ENCODE assay signal across 24 mouse cellular contexts in the genomic region with DNA sequence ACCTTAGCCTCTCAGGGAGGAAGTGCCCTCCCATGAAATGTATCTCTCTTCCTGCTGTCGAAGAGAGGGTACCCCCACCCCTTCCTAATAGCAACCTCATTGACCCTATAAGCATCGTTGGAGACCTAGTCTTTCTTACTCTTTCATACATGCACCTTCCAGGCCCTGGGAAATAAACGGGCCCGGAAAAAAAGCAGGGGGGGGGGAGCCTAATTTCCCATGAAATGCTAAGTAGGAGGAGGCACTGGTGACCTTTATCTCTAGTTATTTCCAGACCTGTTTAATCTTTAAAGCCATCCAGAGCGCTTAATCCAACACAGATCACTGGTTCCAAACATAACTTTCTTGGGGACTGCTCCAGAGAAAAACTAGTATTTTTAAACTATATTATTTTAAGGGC.
DNase-seq lines count a peak whose midpoint lies in the region; ATAC-seq and TF ChIP-seq lines count a peak whose summit lies in the region.
"Had no signal": no experiment of that assay in that cellular context is flagged by ENCODE, and none has a peak within 500 bp of the region (broad histone marks: within the 10 kb centered on the region; RNA-seq: fewer than 3 reads in every experiment).

No protein-coding gene starts in this region.

- DNase-seq in intestine, embryonic 14.5 days (ENCODE audit: low spot score): no peak
- DNase-seq in kidney, postnatal 0 days (ENCODE audit: low spot score): no peak
- DNase-seq in kidney, adult 8-10 months: no peak
- peak; percentile 55 for DNase-seq in embryonic facial prominence, embryonic 11.5 days (ENCODE audit: low spot score)
- DNase-seq: adrenal gland, adult 2 months; cerebellum, adult 8-10 months; cerebellum, postnatal 25 days; forebrain, postnatal 0 days; heart, adult 2 months; heart, postnatal 4 days; liver, postnatal 0 days; lung, postnatal 36 days; thymus, adult 18-20 months; thymus, postnatal 25 days had no signal

- peak overlapping the region; percentile 17; the same call in 1 of the 2 replicates for H3K27ac ChIP-seq in intestine, embryonic 14.5 days (ENCODE audit: low read depth)
- no peak overlapping the region for H3K27ac ChIP-seq in intestine, postnatal 0 days (ENCODE audit: low read depth, low read length)
- peak overlapping the region; percentile 25; the same call in 1 of the 2 replicates for H3K27ac ChIP-seq in kidney, postnatal 0 days
- H3K27ac ChIP-seq in embryonic facial prominence, embryonic 11.5 days (replicated peaks; ENCODE audit: low read depth, low read length): peak overlapping the region; percentile 0; the same call in 1 of the 2 replicates
- peak overlapping the region; percentile 26; the same call in 1 of the 2 replicates for H3K27ac ChIP-seq in stomach, embryonic 15.5 days
- no peak overlapping the region for H3K27ac ChIP-seq in forebrain, embryonic 13.5 days
- H3K27ac ChIP-seq: heart, adult 2 months; hindbrain, embryonic 13.5 days; liver, embryonic 12.5 days; midbrain, embryonic 12.5 days; neural tube, embryonic 13.5 days had no signal

- no peaks in the 10 kb centered on the region for H3K9me3 ChIP-seq in intestine, embryonic 14.5 days (ENCODE audit: control insufficient read depth, low read length)
- H3K9me3 ChIP-seq in intestine, postnatal 0 days (ENCODE audit: control insufficient read depth): no peaks in the 10 kb centered on the region
- H3K9me3 ChIP-seq in kidney, postnatal 0 days (replicated peaks; ENCODE audit: low read length): no peaks in the 10 kb centered on the region
- H3K9me3 ChIP-seq in embryonic facial prominence, embryonic 11.5 days (replicated peaks; ENCODE audit: control insufficient read depth, low read length): no peaks in the 10 kb centered on the region
- H3K9me3 ChIP-seq in stomach, embryonic 15.5 days: no peaks in the 10 kb centered on the region
- H3K9me3 ChIP-seq in forebrain, embryonic 13.5 days (replicated peaks): no peaks in the 10 kb centered on the region
- H3K9me3 ChIP-seq: heart, embryonic 12.5 days; hindbrain, embryonic 13.5 days; limb, embryonic 12.5 days; liver, embryonic 12.5 days; midbrain, embryonic 12.5 days; neural tube, embryonic 13.5 days had no signal

- 24% methylated on average over 5 of the region's 5 CpGs for WGBS in intestine, embryonic 14.5 days
- 33% methylated on average over 5 of the region's 5 CpGs for WGBS in intestine, postnatal 0 days
- WGBS in kidney, postnatal 0 days: 18% methylated on average over 5 of the region's 5 CpGs
- 9% methylated on average over 5 of the region's 5 CpGs for WGBS in embryonic facial prominence, embryonic 11.5 days
- 25% methylated on average over 5 of the region's 5 CpGs for WGBS in stomach, embryonic 15.5 days
- 11% methylated on average over 5 of the region's 5 CpGs for WGBS in forebrain, embryonic 13.5 days

- TF ChIP-seq CTCF in intestine, postnatal 0 days (IDR thresholded peaks at IDR 0.05; ENCODE audit: low read depth): no peak
- TF ChIP-seq CTCF in kidney, postnatal 0 days (IDR thresholded peaks at IDR 0.05; ENCODE audit: low read depth): no peak

- no peak for ATAC-seq in intestine, embryonic 14.5 days (replicated peaks; ENCODE audit: low FRiP score, low TSS enrichment, low read depth)
- ATAC-seq in intestine, postnatal 0 days: no peak
- no peak for ATAC-seq in kidney, postnatal 0 days (replicated peaks; ENCODE audit: low FRiP score, low read depth)
- ATAC-seq in embryonic facial prominence, embryonic 11.5 days (replicated peaks; ENCODE audit: insufficient number of reproducible peaks, low FRiP score, low TSS enrichment, low read depth): no peak
- ATAC-seq in stomach, embryonic 15.5 days (ENCODE audit: insufficient read depth, low FRiP score, low read depth): no peak
- no peak for ATAC-seq in forebrain, embryonic 13.5 days
- ATAC-seq: activated CD4-positive, CD25-positive, alpha-beta regulatory T cell, adult 4 months; forebrain, postnatal 0 days; liver, embryonic 12.5 days; liver, postnatal 0 days had no signal

- no peak overlapping the region for H3K4me2 ChIP-seq in intestine, embryonic 14.5 days (ENCODE audit: low read length)
- no peak overlapping the region for H3K4me2 ChIP-seq in intestine, postnatal 0 days (replicated peaks; ENCODE audit: low read depth)
- no peak overlapping the region for H3K4me2 ChIP-seq in kidney, postnatal 0 days (ENCODE audit: low read length)
- no peak overlapping the region for H3K4me2 ChIP-seq in embryonic facial prominence, embryonic 11.5 days (ENCODE audit: low read depth, low read length)
- no peak overlapping the region for H3K4me2 ChIP-seq in stomach, embryonic 15.5 days
- H3K4me2 ChIP-seq in forebrain, embryonic 13.5 days: no peak overlapping the region
- H3K4me2 ChIP-seq: heart, embryonic 12.5 days; hindbrain, embryonic 13.5 days; limb, embryonic 12.5 days; liver, embryonic 12.5 days; midbrain, embryonic 12.5 days; neural tube, embryonic 13.5 days had no signal

- no peaks in the 10 kb centered on the region for H3K36me3 ChIP-seq in intestine, embryonic 14.5 days (ENCODE audit: control insufficient read depth, insufficient read depth, low read length)
- H3K36me3 ChIP-seq in intestine, postnatal 0 days (ENCODE audit: control insufficient read depth, insufficient read depth): no peaks in the 10 kb centered on the region
- no peaks in the 10 kb centered on the region for H3K36me3 ChIP-seq in kidney, postnatal 0 days (ENCODE audit: insufficient read depth, low read length)
- H3K36me3 ChIP-seq in embryonic facial prominence, embryonic 11.5 days (replicated peaks; ENCODE audit: control insufficient read depth, insufficient read depth, low read depth, low read length): no peaks in the 10 kb centered on the region
- no peaks in the 10 kb centered on the region for H3K36me3 ChIP-seq in stomach, embryonic 15.5 days
- no peaks in the 10 kb centered on the region for H3K36me3 ChIP-seq in forebrain, embryonic 13.5 days (ENCODE audit: poor library complexity, severe bottlenecking)
- H3K36me3 ChIP-seq: heart, embryonic 12.5 days; hindbrain, embryonic 13.5 days; limb, embryonic 12.5 days; liver, embryonic 12.5 days; midbrain, embryonic 12.5 days; neural tube, embryonic 13.5 days had no signal

- H3K4me1 ChIP-seq in intestine, embryonic 14.5 days (replicated peaks; ENCODE audit: control insufficient read depth, insufficient read depth, low read length): peaks cover 5% of the 10 kb centered on the region
- no peaks in the 10 kb centered on the region for H3K4me1 ChIP-seq in intestine, postnatal 0 days (replicated peaks; ENCODE audit: control insufficient read depth, insufficient read depth, low read length)
- 0 out of 2 replicates have a peak, but pooled peaks cover 7% of the 10 kb centered on the region for H3K4me1 ChIP-seq in kidney, postnatal 0 days (replicated peaks; ENCODE audit: insufficient read depth, low read length)
- no peaks in the 10 kb centered on the region for H3K4me1 ChIP-seq in embryonic facial prominence, embryonic 11.5 days (ENCODE audit: control insufficient read depth, insufficient read depth, low read length)
- no peaks in the 10 kb centered on the region; the same call in 1 of the 2 replicates for H3K4me1 ChIP-seq in stomach, embryonic 15.5 days
- H3K4me1 ChIP-seq in forebrain, embryonic 13.5 days: peaks cover 8% of the 10 kb centered on the region
- H3K4me1 ChIP-seq: liver, embryonic 12.5 days had no signal

- H3K4me3 ChIP-seq in intestine, embryonic 14.5 days (ENCODE audit: low read depth, low read length): no peak overlapping the region
- no peak overlapping the region for H3K4me3 ChIP-seq in intestine, postnatal 0 days (ENCODE audit: low read depth, low read length)
- H3K4me3 ChIP-seq in kidney, postnatal 0 days (replicated peaks; ENCODE audit: low read depth, low read length): no peak overlapping the region
- no peak overlapping the region for H3K4me3 ChIP-seq in embryonic facial prominence, embryonic 11.5 days (ENCODE audit: low read depth, low read length)
- H3K4me3 ChIP-seq in stomach, embryonic 15.5 days (replicated peaks): no peak overlapping the region
- H3K4me3 ChIP-seq in forebrain, embryonic 13.5 days: no peak overlapping the region
- H3K4me3 ChIP-seq: heart, adult 2 months; heart, embryonic 12.5 days; hindbrain, embryonic 13.5 days; limb, embryonic 12.5 days; liver, embryonic 12.5 days; midbrain, embryonic 12.5 days; neural tube, embryonic 13.5 days had no signal

- H3K9ac ChIP-seq in intestine, embryonic 14.5 days (ENCODE audit: low read length): no peak overlapping the region
- H3K9ac ChIP-seq in intestine, postnatal 0 days (ENCODE audit: low read depth, low read length): no peak overlapping the region
- no peak overlapping the region for H3K9ac ChIP-seq in kidney, postnatal 0 days (ENCODE audit: low read depth, low read length)
- no peak overlapping the region for H3K9ac ChIP-seq in embryonic facial prominence, embryonic 11.5 days (replicated peaks; ENCODE audit: low read length)
- H3K9ac ChIP-seq in stomach, embryonic 15.5 days: no peak overlapping the region
- no peak overlapping the region for H3K9ac ChIP-seq in forebrain, embryonic 13.5 days
- H3K9ac ChIP-seq: forebrain, postnatal 0 days; heart, embryonic 12.5 days; hindbrain, embryonic 13.5 days; limb, embryonic 12.5 days; liver, embryonic 12.5 days; liver, postnatal 0 days; midbrain, embryonic 12.5 days; neural tube, embryonic 13.5 days had no signal

- H3K27me3 ChIP-seq in intestine, embryonic 14.5 days (replicated peaks; ENCODE audit: control insufficient read depth, insufficient read depth, low read length): no peaks in the 10 kb centered on the region
- no peaks in the 10 kb centered on the region for H3K27me3 ChIP-seq in intestine, postnatal 0 days (replicated peaks; ENCODE audit: control insufficient read depth, insufficient read depth, low read length)
- no peaks in the 10 kb centered on the region for H3K27me3 ChIP-seq in kidney, postnatal 0 days (ENCODE audit: insufficient read depth, low read length)
- no peaks in the 10 kb centered on the region for H3K27me3 ChIP-seq in embryonic facial prominence, embryonic 11.5 days (ENCODE audit: control insufficient read depth, insufficient read depth, low read length)
- no peaks in the 10 kb centered on the region for H3K27me3 ChIP-seq in stomach, embryonic 15.5 days (replicated peaks)
- no peaks in the 10 kb centered on the region for H3K27me3 ChIP-seq in forebrain, embryonic 13.5 days
- H3K27me3 ChIP-seq: heart, embryonic 12.5 days; hindbrain, embryonic 13.5 days; limb, embryonic 12.5 days; liver, embryonic 12.5 days; midbrain, embryonic 12.5 days had no signal

Comparison
In these comparisons a context has a peak if more than half of its experiments do, and no peak if none do; other contexts are left out.
1. H3K27ac ChIP-seq: peak in intestine, embryonic 14.5 days (single experiment), kidney, postnatal 0 days (single experiment), embryonic facial prominence, embryonic 11.5 days (single experiment) and stomach, embryonic 15.5 days (single experiment); none in intestine, postnatal 0 days (single experiment) and forebrain, embryonic 13.5 days (single experiment).